Mouse (Mus musculus) spleen, adult 2 months (tissue): Measurements from ENCODE around the gene Prss50. TPM values are rescaled to one million over a fixed set of nuclear protein-coding genes. Genes with fewer than 3 reads are reported as not detected.

ENCODE experiments used
- DNase-seq, 2 experiments: peaks; one replicate each; pipeline versions ENCODE4 v3.0.0 to v3.0.0-alpha.2; 2012 to 2021; ENCODE audit warnings: low spot score in 2 of 2, low read depth in 1 of 2
- H3K27ac ChIP-seq: fragments of 200-500 bp; 2 replicates; pipeline ENCODE4 v1.5.1; 2012; ENCODE audit warnings: low read length, inconsistent platforms; ENCODE audit not compliant: insufficient read depth
- H3K27me3 ChIP-seq: fragments of 200-500 bp; 2 replicates; pipeline ENCODE4 v1.6.1; 2012; ENCODE audit warnings: mild to moderate bottlenecking, moderate library complexity, low read length, inconsistent platforms; ENCODE audit not compliant: control insufficient read depth, insufficient read depth
- H3K36me3 ChIP-seq: fragments of 200-500 bp; 2 replicates; pipeline ENCODE4 v1.6.1; 2012; ENCODE audit warnings: mild to moderate bottlenecking, low read length, inconsistent platforms; ENCODE audit not compliant: control insufficient read depth, insufficient read depth
- H3K4me1 ChIP-seq: fragments of 200-500 bp; 2 replicates; pipeline ENCODE4 v1.6.1; 2011; ENCODE audit warnings: inconsistent platforms; ENCODE audit not compliant: control insufficient read depth, insufficient read depth, insufficient read length
- H3K4me3 ChIP-seq: fragments of 200-500 bp; 2 replicates; pipeline ENCODE4 v1.5.1; 2011; ENCODE audit warnings: mild to moderate bottlenecking, inconsistent platforms; ENCODE audit not compliant: insufficient read depth, insufficient read length; ENCODE audit errors: extremely low read depth
- CTCF ChIP-seq: fragments of 200-500 bp; IDR thresholded peaks from 2 replicates; pipeline ENCODE4 v1.5.1; 2011; ENCODE audit warnings: mild to moderate bottlenecking, inconsistent platforms; ENCODE audit not compliant: insufficient read depth, insufficient read length, insufficient replicate concordance; ENCODE audit errors: extremely low read depth
- POLR2A ChIP-seq: fragments of 200-500 bp; IDR thresholded peaks from 2 replicates; pipeline ENCODE4 v1.6.1; 2011; ENCODE audit warnings: low read depth, low read length, inconsistent platforms
- WGBS: fragments of 180-500 bp; shearing (Covaris S2); methylation state at CpG from one replicate; pipeline ENCODE4 v1.1.7; 2018; 5-methylcytosine and 5-hydroxymethylcytosine counted together
- polyA plus RNA-seq: library from polyadenylated mRNA; depleted of rRNA; stranded (reverse); fragments of >200 nt; gene quantifications from 2 replicates; pipeline ENCODE4 v1.2.3, GENCODE M21; 2012

Gene Prss50
- polyA plus RNA-seq, 1 experiment = 3.5 TPM

GRCm38 (mm10) chr9:110826390-110826789, 31.4 kb upstream of the Prss50 start, which contains the start of gene Prss43:
Gene Prss43 (plus strand): TSS chr9:110826690.
- DNase-seq = no peak
- Histone ChIP-seq H3K4me1 (no peaks in the 10 kb centered on the region), H3K27ac (no peak within 1 kb of the TSS), H3K4me3 (no peak within 1 kb of the TSS), H3K27me3 (no peaks in the 10 kb centered on the region), H3K36me3 (no peaks in the 10 kb centered on the region)
- WGBS = 70% methylated on average over 3 of the region's 3 CpGs
- TF ChIP-seq CTCF (no peak), POLR2A (no peak)

- Histone ChIP-seq H3K4me1 (no peaks in the 10 kb centered on the region), H3K36me3 (no peaks in the 10 kb centered on the region), H3K27ac (no peak overlapping the region), H3K4me3 (no peak overlapping the region), H3K27me3 (no peaks in the 10 kb centered on the region)
- DNase-seq = no peak
- TF ChIP-seq POLR2A (no peak), CTCF (no peak)
- 76% methylated on average over 5 of the region's 5 CpGs for WGBS
These were observed 24.7 kb upstream of the Prss50 start for GRCm38 (mm10) chr9:110833021-110833420.

- 94% methylated on average over 19 of the region's 19 CpGs for WGBS
- H3K27ac ChIP-seq = no peak within 1 kb of the TSS
- no peak for DNase-seq
- H3K36me3 ChIP-seq = no peaks in the 10 kb centered on the region
- no peaks in the 10 kb centered on the region for H3K27me3 ChIP-seq
- H3K4me3 ChIP-seq = no peak within 1 kb of the TSS
- TF ChIP-seq CTCF (no peak), POLR2A (no peak)
- H3K4me1 ChIP-seq = no peaks in the 10 kb centered on the region
These were observed 23.4 kb upstream of the Prss50 start, which contains the start of gene Prss45 for GRCm38 (mm10) chr9:110834411-110834810. Gene Prss45 (plus strand): TSS chr9:110834588.

GRCm38 (mm10) chr9:110834961-110835360, 22.8 kb upstream of the Prss50 start:
- Histone ChIP-seq H3K36me3 (no peaks in the 10 kb centered on the region), H3K27me3 (no peaks in the 10 kb centered on the region), H3K27ac (no peak overlapping the region), H3K4me3 (no peak overlapping the region), H3K4me1 (no peaks in the 10 kb centered on the region)
- no peak for DNase-seq
- WGBS = 73% methylated on average over 10 of the region's 10 CpGs
- TF ChIP-seq POLR2A = no peak
- no peak for TF ChIP-seq CTCF

- Histone ChIP-seq H3K27me3 (no peaks in the 10 kb centered on the region), H3K27ac (no peak overlapping the region), H3K4me3 (no peak overlapping the region), H3K36me3 (no peaks in the 10 kb centered on the region), H3K4me1 (no peaks in the 10 kb centered on the region)
- WGBS = 79% methylated on average over 2 of the region's 2 CpGs
- TF ChIP-seq POLR2A (no peak), CTCF (no peak)
- no peak for DNase-seq
These were observed 21.7 kb upstream of the Prss50 start for GRCm38 (mm10) chr9:110836112-110836511.

- no peaks in the 10 kb centered on the region for H3K36me3 ChIP-seq
- no peak overlapping the region for H3K27ac ChIP-seq
- no peak overlapping the region for H3K4me3 ChIP-seq
- no peak for TF ChIP-seq POLR2A
- no peak for TF ChIP-seq CTCF
- 63% methylated on average over 6 of the region's 6 CpGs for WGBS
- no peaks in the 10 kb centered on the region for H3K4me1 ChIP-seq
- no peaks in the 10 kb centered on the region for H3K27me3 ChIP-seq
- DNase-seq = no peak
These were observed 16.9 kb upstream of the Prss50 start for GRCm38 (mm10) chr9:110840905-110841304.

GRCm38 (mm10) chr9:110841438-110841837, 16.3 kb upstream of the Prss50 start:
- DNase-seq = no peak
- Histone ChIP-seq H3K27me3 (no peaks in the 10 kb centered on the region), H3K4me1 (no peaks in the 10 kb centered on the region), H3K4me3 (no peak overlapping the region), H3K27ac (no peak overlapping the region), H3K36me3 (no peaks in the 10 kb centered on the region)
- WGBS = 23% methylated on average over 2 of the region's 2 CpGs
- TF ChIP-seq POLR2A = no peak
- no peak for TF ChIP-seq CTCF
